Mouse (Mus musculus): ENCODE measurements around the gene Rad51c. TPM values are rescaled to one million over a fixed set of nuclear protein-coding genes. Genes with fewer than 3 reads are reported as not detected.

The Rad51c gene
- total RNA-seq, 2 experiments from 2014 or later = 10.5 to 11.1 TPM

DNA sequence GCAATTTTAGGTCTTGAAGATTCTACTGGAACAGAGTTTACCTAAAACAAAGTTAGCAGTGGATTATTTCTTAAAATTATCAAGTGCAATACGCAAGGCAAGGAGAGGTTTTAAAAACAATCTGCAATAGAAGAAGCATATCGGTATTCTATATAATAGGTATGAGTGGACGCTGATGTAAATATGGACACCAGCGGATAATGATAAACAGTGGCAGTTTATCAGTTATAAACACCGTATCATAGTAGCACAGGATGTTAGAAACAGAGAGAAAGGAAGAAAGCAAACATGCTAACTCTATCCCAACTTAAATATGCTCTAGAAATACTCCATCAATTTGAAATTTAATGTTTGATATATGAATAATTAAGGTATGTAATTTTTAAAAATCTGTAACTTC, 39.6 kb downstream of the Rad51c start:
- DNase-seq = no peak

DNA sequence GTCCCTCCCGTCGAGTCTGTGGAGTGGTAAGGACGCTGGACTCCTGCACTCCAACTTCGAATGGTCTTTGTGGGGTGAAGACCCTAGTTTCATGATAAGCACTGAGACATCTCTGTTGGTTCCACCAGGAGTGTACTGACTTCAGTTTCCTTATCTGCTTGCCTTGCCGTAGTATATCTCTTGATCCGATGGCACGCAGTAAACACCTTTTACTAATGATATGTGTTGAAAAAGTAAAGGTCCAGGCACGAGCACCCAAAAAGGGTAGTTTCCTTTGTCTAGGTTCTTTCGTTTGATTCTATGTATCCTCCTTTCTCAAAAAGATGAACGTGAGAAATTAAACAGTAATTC, 45.5 kb downstream of the Rad51c start:
- no peak for DNase-seq

DNA sequence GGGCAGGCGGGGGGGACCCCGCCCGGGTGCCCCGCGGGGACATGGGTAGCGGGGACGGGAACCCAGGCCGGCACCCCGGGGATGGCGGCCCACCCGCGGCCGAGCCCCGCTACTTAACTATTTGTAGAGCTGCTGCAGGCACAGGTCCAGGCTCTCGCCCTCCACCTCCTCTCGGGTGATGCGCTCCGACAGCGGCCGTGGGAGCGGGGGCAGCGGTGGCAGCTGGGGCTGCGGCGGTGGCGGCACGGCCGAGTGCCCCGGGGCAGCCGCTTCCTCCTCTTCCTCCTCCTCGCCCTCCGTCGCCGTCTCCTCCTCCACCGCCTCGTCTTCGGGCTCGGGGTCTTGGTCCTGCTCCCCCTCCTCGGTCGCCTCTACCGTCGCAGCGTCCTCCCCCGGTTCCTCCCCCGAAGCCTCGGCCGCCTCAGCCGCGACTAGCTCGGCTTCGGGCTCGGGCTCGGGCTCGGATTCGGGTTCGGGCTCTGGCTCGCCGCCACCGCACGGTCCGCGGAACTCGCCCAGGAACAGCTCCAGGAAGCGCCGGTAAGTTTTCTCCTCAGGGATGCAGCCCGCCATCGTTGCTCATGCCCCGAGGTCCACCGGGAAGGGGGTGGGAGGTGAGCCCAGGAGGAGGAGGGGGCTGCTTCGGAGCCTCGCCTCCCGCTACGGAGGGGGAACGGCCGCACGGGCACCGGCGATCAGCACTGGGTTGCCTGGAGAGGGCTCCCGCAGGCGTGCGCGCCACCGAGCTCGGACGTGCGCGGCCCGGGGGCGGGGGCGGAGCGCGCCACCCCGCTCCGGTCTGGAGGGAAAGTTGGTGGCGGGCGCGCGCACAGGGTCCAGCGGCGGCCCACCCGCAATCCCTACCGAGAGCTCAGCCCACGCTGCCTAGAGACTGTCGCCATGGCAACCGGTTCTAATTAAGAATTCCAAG, 46.2 kb downstream of the Rad51c start, which contains the start of gene Ppm1e:
Ppm1e (minus strand) TSS at position 693 of the 931 bp plus-strand sequence.
- DNase-seq = peak; percentile 82

DNA sequence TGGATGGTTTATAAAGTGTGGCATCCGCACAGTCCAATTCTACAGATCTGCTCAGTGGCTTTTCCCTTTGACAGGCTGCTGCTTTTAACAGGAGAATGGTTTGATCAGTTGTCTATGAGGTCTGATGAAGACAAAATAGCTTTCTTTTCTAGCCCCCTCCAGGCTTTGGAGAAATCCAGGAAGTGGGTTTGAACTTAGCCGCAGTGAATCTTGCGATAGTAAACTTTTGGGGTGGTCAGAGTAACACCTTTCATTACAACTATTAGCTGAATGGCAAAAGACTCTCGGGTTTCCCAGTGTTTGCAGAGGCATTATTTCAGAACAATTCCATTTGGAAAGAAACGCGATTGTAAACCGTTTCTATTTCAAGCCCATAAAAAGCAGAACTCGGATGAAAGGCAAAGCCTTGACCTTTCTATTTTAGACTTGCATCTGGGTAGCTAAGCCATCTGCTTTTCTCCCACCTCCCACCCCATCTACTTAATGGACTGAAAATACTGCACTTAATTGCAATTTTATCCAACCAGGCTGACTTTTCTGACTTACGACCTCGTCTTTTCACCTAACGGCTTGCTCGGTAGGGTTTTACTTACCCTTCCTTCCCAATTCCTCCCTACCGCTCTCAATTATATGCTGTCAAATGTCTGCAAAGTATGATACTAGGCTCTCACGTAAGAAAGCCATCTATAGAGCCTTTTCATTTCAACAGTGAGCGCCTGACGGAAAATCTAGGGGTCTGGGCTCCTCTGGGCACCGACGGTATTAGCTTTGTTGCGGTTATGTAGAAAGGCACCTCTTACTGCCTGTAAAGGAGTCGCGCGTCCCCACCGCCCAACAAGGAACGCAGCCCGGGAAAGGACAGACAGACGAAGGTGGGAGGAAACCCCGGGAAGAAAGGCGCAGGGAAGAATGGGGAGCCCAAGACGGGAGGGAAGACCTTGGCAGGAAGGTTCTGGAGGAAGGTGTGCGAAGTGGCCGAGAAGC, 47.1 kb downstream of the Rad51c start:
- DNase-seq = peak; percentile 19

DNA sequence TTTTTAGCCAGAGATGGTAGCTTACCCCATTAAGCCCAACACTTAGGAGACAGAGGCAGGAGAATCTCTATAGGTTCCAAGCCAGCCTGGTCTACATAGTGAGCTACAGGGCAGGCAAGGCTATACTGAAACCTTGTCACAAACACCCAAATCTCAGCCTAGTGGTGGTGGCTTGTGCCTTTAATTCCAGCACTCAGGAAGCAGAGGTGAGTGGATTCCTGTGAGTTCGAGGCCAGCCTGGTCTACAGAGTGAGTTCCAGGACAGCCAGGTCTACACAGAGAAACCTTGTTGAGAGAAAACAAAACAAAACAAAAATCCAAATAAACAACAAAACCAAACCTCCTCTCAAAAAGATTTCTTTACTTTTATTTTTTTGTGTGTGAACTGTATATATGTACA, 49.9 kb downstream of the Rad51c start:
- DNase-seq = no peak

DNA sequence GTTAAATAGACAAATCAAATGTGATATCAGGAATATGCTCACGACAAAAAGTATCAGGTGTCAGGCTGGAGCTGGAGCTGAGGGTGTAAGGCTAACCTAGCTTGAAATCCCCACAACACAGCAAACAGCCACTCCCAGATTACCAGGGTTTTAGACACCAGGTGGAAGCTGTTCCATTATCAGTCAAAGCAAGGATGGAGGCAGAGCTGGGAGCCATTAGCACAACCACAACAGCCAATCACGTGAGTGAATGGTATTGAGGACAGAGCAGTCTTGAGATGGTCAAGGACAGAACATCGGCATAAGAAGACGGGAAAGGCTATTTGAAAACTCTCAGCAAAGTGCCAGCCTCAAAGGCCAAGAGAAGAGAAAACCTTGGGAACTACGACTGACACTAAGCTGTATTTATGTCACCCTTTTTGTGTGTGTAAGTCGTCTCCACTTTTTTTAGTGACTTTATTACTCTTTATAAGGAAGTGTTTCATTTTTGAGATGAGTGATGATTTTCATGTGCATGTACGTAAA, 51.0 kb downstream of the Rad51c start:
- DNase-seq = no peak

Other genes starting within 250 kb of the Rad51c start
- gene Ppm1e, start 45.9 kb downstream of the Rad51c start, total RNA-seq (2021) = 10 to 100 TPM; 18.1 to 18.7 TPM
- not detected for gene Tex14, start 111 bp upstream of the Rad51c start, total RNA-seq (2021)
- not detected for gene Gm11492, start 161.7 kb upstream of the Rad51c start, total RNA-seq (2021)
- gene Sept4, start 163.9 kb upstream of the Rad51c start, total RNA-seq (2021) = 10 to 100 TPM; 65.4 to 68.6 TPM
- gene Mtmr4, start 187.2 kb upstream of the Rad51c start, total RNA-seq (2021) = 10 to 100 TPM; 15.2 TPM
- gene Hsf5, start 212.2 kb upstream of the Rad51c start, total RNA-seq (2021) = under 1 TPM; 0.09 to 0.10 TPM